Mouse (Mus musculus): Measurements from ENCODE around the gene Atp1b3. TPM values are rescaled to one million over a fixed set of nuclear protein-coding genes. Genes with fewer than 3 reads are reported as not detected.

Atp1b3 gene
- total and polyA plus RNA-seq, 3 experiments: 90.2 to 203 (median 171) TPM

Other genes starting within 250 kb of the Atp1b3 start
- 1 to 10 TPM; 4.3 to 8.8 TPM for gene Gk5, start 245.1 kb downstream of the Atp1b3 start, total RNA-seq (2021)
- 1.5 and 1.7 TPM in 2 replicates for gene Gk5, start 245.1 kb downstream of the Atp1b3 start, polyA plus RNA-seq (2012; rRNA removed)
- 10 to 100 TPM; 59.4 to 76.1 TPM for gene Tfdp2, start 168.2 kb downstream of the Atp1b3 start, total RNA-seq (2021)
- 58.1 and 65.7 TPM in 2 replicates for gene Tfdp2, start 168.2 kb downstream of the Atp1b3 start, polyA plus RNA-seq (2012; rRNA removed)
- 100 to 1,000 TPM in 1 of 2 experiments, 10 to 100 TPM in 1; 63.7 to 101 TPM for gene Rnf7, start 114.2 kb upstream of the Atp1b3 start, total RNA-seq (2021)
- gene Rnf7, start 114.2 kb upstream of the Atp1b3 start, polyA plus RNA-seq (2012; rRNA removed): 76.4 and 110 TPM in 2 replicates
- under 1 TPM in 1 of 2 experiments, not detected in 1; 0.14 TPM for gene Gm28729, start 160.8 kb upstream of the Atp1b3 start, total RNA-seq (2021)
- not detected in 2 replicates for gene Gm28729, start 160.8 kb upstream of the Atp1b3 start, polyA plus RNA-seq (2012; rRNA removed)

Data from adrenal gland, adult 2 months (tissue).